Mouse (Mus musculus) lung, adult 18-20 months (tissue): ENCODE data around the gene Fuk.
A peak's percentile ranks its signal among the peaks of the same experiment; 100 is the strongest.
"Not testable (repeated sequence)": the region's sequence is repeated elsewhere in the genome, so short reads cannot be mapped to it uniquely, and the experiment has no call there.

Experiments
- DNase-seq, 2 experiments: peaks; one replicate each; pipeline ENCODE4 v3.0.0; 2022; ENCODE audit warnings: mixed read lengths in 2 of 2

Gene Fuk

GRCm38 (mm10) chr8:110901839-110902578 is at the start of gene Fuk:
Fuk (minus strand) TSS chr8:110902488.
- DNase-seq: peak; percentile 84 to 85

- DNase-seq: peak; percentile 29 to 33
Observed at GRCm38 (mm10) chr8:110950065-110950484, 47.8 kb upstream of the Fuk start.

- DNase-seq: no peak
Observed at GRCm38 (mm10) chr8:110945716-110946115, 43.4 kb upstream of the Fuk start.

GRCm38 (mm10) chr8:110944276-110944876 is 42.1 kb upstream of the Fuk start:
- DNase-seq: no peak

- DNase-seq: peak; percentile 81 to 88
Observed at GRCm38 (mm10) chr8:110941453-110941948, 39.2 kb upstream of the Fuk start.

GRCm38 (mm10) chr8:110940682-110941452 is 38.6 kb upstream of the Fuk start:
- no peak for DNase-seq

GRCm38 (mm10) chr8:110938882-110939589 is 36.7 kb upstream of the Fuk start:
- peak; percentile 61 to 77 for DNase-seq

GRCm38 (mm10) chr8:110936217-110936616 is 33.9 kb upstream of the Fuk start:
- peak in 1 of 2 experiments; percentile 31 for DNase-seq

- DNase-seq: no peak
Observed at GRCm38 (mm10) chr8:110933272-110933671, 31.0 kb upstream of the Fuk start.

GRCm38 (mm10) chr8:110932444-110932843 is 30.2 kb upstream of the Fuk start:
- no peak for DNase-seq

- peak; percentile 74 to 82 for DNase-seq
Observed at GRCm38 (mm10) chr8:110931176-110931939, 29.1 kb upstream of the Fuk start.

GRCm38 (mm10) chr8:110929672-110930071 is 27.4 kb upstream of the Fuk start:
- not testable (repeated sequence) for DNase-seq

GRCm38 (mm10) chr8:110929066-110929465 is 26.8 kb upstream of the Fuk start:
- DNase-seq: no peak

- DNase-seq: no peak
Observed at GRCm38 (mm10) chr8:110928435-110928834, 26.1 kb upstream of the Fuk start.

GRCm38 (mm10) chr8:110926690-110927089 is 24.4 kb upstream of the Fuk start:
- no peak for DNase-seq

GRCm38 (mm10) chr8:110925691-110926140 is 23.4 kb upstream of the Fuk start:
- no peak for DNase-seq

GRCm38 (mm10) chr8:110921492-110922230 is 19.4 kb upstream of the Fuk start:
- peak; percentile 26 to 37 for DNase-seq

- no peak for DNase-seq
Observed at GRCm38 (mm10) chr8:110920773-110921277, 18.5 kb upstream of the Fuk start.

- DNase-seq: no peak
Observed at GRCm38 (mm10) chr8:110920032-110920772, 17.9 kb upstream of the Fuk start.
